Mouse (Mus musculus): ENCODE data around the gene Ncs1.

Ncs1 gene

DNA sequence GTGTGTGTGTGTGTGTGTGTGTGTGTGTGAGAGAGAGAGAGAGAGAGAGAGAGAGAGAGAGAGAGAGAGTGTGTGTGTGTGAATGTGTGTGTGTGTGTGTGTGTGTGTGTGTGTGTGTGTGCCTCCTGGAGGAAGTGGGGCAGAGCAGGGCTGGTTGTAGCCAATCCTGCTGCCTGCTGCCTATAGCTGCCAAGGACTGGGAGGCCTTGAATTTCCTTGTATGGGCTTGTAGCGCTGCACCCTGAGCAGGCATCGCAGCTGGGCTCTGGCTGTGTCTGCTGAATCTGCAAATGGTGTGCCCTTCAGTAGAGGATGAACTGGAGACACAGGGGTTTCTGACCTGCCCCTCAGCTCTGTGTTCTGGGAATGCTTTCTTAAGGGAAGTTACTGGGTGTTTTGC, 72.5 kb downstream of the Ncs1 start:
- in situ Hi-C loops (cut with MboI; ENCODE audit: low sequenced_read_pairs): no loop called here

DNA sequence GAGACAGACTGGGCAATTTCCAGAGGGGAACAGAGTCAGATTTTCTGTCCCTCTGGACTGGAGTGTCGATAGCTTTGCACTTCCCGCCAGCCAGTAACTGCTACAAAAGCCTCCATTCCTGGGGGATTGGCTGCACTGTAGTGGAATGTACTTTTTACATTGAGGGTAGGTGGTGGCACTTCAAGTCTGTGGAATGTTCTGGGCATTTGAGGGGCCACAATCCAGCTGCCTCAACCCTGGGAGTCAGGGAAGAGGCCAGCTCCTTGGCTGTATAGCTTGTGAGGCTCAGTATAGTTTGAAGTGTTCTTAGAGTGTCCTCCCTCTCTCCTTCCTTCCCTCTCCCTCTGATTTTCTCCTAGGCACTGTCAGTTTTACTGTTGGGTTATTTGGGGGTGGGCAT, 73.6 kb downstream of the Ncs1 start:
- in situ Hi-C loops (cut with MboI; ENCODE audit: low sequenced_read_pairs): no loop called here

DNA sequence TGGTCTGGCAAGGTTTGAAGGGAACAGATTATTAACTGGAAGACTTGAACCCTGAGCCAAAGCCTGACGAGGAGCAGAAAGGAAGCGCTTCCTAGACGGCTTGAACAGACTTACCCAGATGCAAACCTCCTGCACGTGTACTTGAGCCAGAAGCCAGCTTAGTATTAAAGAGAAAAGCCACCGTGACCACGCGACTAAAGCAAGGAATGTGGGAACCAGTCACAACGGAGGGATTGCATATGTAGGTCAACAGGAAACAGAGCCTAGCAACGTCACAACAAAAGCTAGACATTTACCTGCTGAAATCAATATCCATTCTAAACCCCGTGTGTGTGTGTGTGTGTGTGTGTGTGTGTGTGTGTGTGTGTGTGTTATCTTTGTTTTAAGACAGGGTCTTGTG, 81.6 kb downstream of the Ncs1 start:
- in situ Hi-C loops (cut with MboI; ENCODE audit: low sequenced_read_pairs): no loop called here

DNA sequence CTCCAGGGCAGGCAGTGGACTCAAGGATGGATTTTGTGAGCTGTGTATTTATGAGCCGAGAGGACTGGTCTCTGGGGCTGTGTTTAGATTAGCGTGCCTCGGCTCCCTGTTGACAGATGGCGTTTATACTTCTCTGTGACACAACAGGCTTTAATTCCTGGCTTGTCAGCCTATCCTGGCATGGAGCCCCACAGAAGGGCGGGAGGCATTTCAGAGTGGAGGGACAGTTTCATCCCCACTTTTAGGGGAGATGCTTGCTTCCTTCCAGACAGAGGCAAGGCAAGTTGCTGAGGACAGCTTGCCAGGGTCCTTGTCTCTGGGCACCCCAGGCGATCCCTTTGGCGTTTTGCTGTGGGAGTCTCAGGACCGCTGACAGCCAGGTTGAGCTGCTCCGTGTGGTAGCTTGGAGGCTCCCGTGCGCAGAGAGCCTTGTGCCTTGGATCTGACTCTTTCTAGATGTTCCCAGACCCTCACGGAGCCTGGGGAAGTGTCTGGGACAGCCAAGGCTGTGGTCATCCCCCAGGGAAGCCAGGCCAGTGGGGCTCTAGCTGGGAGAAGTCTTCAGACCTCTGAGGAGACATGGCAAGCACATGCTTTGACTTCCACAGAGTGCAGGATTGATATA, 92.2 kb downstream of the Ncs1 start:
- in situ Hi-C loops (cut with MboI; ENCODE audit: low sequenced_read_pairs): no loop called here

DNA sequence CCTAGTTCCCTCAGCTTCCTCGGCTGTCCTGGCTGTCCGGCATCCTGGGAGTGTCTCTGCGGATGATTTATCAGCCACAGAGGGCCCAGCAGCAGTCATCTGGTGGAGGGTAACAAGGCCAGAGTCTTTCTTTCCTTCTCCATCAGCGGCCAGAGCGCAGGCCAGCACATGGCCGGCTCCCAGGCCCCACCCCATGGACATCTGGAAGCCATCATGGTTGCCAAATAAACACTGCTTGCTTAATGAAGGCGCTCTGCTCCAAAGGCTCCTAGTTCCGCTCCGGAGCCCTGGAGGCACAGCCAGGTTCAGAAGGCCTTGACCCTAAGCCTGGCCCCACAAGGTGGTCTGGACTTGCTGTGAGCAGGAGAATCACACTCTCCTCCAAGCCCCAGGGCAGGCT, 94.2 kb downstream of the Ncs1 start:
- in situ Hi-C loops (cut with MboI; ENCODE audit: low sequenced_read_pairs): no loop called here

DNA sequence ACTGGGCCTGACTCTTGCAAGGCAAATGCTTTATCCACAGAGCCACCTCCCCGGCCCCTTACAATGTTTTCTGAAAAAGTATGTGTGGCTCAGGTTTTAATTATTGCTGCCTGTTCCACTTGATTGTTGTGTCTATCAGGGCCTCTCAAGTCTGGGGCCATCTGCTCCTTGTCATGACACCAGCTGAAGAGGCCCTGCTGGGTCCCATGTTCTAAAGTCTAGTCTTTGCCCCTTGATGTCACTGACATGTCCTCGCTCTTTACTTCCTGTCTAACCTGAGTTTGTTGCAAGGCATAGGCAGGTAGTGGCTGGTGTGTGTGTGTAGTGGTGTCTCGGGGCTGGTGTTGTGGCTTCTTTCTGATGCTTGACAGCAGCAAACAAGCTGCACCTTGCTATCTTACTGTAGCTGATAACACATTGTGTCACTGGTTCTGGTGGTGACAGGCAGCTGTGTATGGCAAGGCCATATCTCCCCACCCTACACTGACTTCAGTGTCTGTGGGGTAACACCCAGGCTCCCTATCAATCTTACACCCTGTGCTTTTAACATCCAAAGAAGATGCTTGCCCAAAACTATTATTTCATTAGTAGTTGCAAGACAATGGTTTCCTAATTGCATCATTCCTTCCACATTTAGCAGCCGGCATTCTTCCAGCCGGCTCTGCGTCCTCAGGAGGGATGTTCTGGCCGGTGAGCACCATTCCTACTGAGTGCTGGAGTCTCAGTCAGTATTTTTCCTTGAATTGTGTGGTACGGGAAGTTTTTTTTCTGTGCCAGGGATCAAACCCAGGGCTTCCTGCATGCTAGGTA, 96.3 kb downstream of the Ncs1 start:
- in situ Hi-C loops (cut with MboI; ENCODE audit: low sequenced_read_pairs): no loop called here
